18 mouse cellular contexts compared by ENCODE assay signal in the genomic region with DNA sequence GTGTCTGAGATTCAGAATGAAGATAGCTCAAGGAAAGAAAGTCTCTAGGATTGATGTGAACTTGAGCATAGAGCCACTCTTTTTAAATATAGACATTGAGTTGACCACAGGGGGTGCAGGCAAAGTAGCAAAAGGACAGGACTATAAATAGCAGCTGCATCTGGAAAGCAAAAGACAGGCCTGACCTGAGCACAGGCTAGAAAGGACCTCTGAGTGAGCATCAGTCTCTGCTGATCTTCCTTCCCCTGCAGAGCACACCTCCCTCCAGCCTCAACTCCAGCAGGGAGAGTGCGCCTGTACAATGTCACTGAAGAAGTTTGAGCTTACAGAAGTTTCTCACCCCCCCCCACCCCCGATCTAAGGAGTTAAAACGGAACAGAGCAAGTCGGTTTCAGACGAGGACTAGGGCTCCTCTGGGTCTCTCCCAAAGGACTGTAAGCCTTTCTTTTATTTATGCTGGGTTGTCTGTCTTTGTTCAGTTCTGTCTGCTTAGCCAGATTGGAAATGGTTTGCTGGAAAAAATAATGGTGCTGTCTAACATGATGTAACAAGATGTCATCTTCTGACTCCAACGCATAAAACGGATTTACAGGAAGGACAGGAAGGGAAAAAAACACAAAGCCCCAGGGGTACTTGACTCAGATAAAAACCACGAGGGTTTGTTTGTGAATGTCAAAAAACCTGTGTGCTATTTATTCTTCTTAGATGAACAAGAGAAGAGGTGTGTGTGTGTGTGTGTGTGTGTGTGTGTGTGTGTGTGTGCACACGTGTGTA. TPM values are rescaled to one million over a fixed set of nuclear protein-coding genes. Genes with fewer than 3 reads are reported as not detected.
A peak's percentile ranks its signal among the peaks of the same experiment; 100 is the strongest.
DNase-seq lines count a peak whose midpoint lies in the region; ATAC-seq lines count a peak whose summit lies in the region.
"Had no signal": no experiment of that assay in that cellular context is flagged by ENCODE, and none has a peak within 500 bp of the region (broad histone marks: within the 10 kb centered on the region; RNA-seq: fewer than 3 reads in every experiment).

No protein-coding gene starts in this region.

- no peaks in the 10 kb centered on the region for H3K9me3 ChIP-seq in heart, embryonic 12.5 days (replicated peaks)
- H3K9me3 ChIP-seq in forebrain, embryonic 14.5 days (replicated peaks; ENCODE audit: control insufficient read depth, low read length): no peaks in the 10 kb centered on the region
- H3K9me3 ChIP-seq: forebrain, embryonic 12.5 days; hindbrain, embryonic 12.5 days; limb, embryonic 10.5 days; liver, embryonic 15.5 days; neural tube, embryonic 13.5 days had no signal

- no peaks in the 10 kb centered on the region for H3K27me3 ChIP-seq in heart, embryonic 12.5 days (replicated peaks)
- H3K27me3 ChIP-seq in forebrain, embryonic 14.5 days (replicated peaks; ENCODE audit: control insufficient read depth, insufficient read depth, low read length): no peaks in the 10 kb centered on the region
- H3K27me3 ChIP-seq: forebrain, embryonic 12.5 days; hindbrain, embryonic 12.5 days; neural tube, embryonic 13.5 days had no signal

- no peak for DNase-seq in heart, postnatal 36 days
- DNase-seq in 416B (ENCODE audit: low read depth): peak; percentile 30
- DNase-seq in MN1 (ENCODE audit: low spot score): peak; percentile 56
- DNase-seq in induced T-regulatory cell, adult 2 months (ENCODE audit: low read depth): peak; percentile 35
- no peak for DNase-seq in forebrain, embryonic 14.5 days (ENCODE audit: low spot score)
- DNase-seq in lung, postnatal 25 days (ENCODE audit: low spot score): no peak
- DNase-seq: adrenal gland, postnatal 36 days; cerebellum, adult 11 months; kidney, postnatal 25 days; lung, postnatal 4 days; midbrain, embryonic 14.5 days; thymus, adult 2 months had no signal

- H3K4me3 ChIP-seq in heart, embryonic 12.5 days: no peak overlapping the region
- H3K4me3 ChIP-seq in forebrain, embryonic 14.5 days (ENCODE audit: low read depth, low read length): no peak overlapping the region
- H3K4me3 ChIP-seq: forebrain, embryonic 12.5 days; hindbrain, embryonic 12.5 days; limb, embryonic 10.5 days; liver, embryonic 15.5 days; neural tube, embryonic 13.5 days had no signal

- H3K27ac ChIP-seq in heart, embryonic 12.5 days (ENCODE audit: poor library complexity, severe bottlenecking): peak overlapping the region; percentile 73
- no peak overlapping the region for H3K27ac ChIP-seq in forebrain, embryonic 14.5 days (ENCODE audit: low read depth, low read length)
- H3K27ac ChIP-seq: forebrain, embryonic 12.5 days; hindbrain, embryonic 12.5 days; limb, embryonic 10.5 days; liver, embryonic 15.5 days; neural tube, embryonic 13.5 days had no signal

- WGBS in heart, embryonic 12.5 days: 15% methylated on average over 9 of the region's 9 CpGs
- WGBS in forebrain, embryonic 14.5 days: 72% methylated on average over 9 of the region's 9 CpGs

- 0 out of 2 replicates have a peak, but pooled peaks have one; percentile 39 for ATAC-seq in heart, embryonic 12.5 days (ENCODE audit: insufficient number of reproducible peaks, low FRiP score)
- ATAC-seq in forebrain, embryonic 14.5 days: no peak

- H3K4me1 ChIP-seq in heart, embryonic 12.5 days (replicated peaks): peaks cover 37% of the 10 kb centered on the region
- H3K4me1 ChIP-seq in forebrain, embryonic 14.5 days (ENCODE audit: control insufficient read depth, insufficient read depth, low read length): no peaks in the 10 kb centered on the region
- H3K4me1 ChIP-seq: forebrain, embryonic 12.5 days; hindbrain, embryonic 12.5 days; limb, embryonic 10.5 days; liver, embryonic 15.5 days; neural tube, embryonic 13.5 days had no signal

- H3K9ac ChIP-seq in heart, embryonic 12.5 days: peak overlapping the region; percentile 21; the same call in 1 of the 2 replicates
- no peak overlapping the region for H3K9ac ChIP-seq in forebrain, embryonic 14.5 days (ENCODE audit: low read length)
- H3K9ac ChIP-seq: forebrain, embryonic 12.5 days; hindbrain, embryonic 12.5 days; liver, embryonic 15.5 days; neural tube, embryonic 13.5 days had no signal

- no peak overlapping the region for H3K4me2 ChIP-seq in heart, embryonic 12.5 days
- H3K4me2 ChIP-seq in forebrain, embryonic 14.5 days (ENCODE audit: low read length): no peak overlapping the region
- H3K4me2 ChIP-seq: forebrain, embryonic 12.5 days; hindbrain, embryonic 12.5 days; liver, embryonic 15.5 days; neural tube, embryonic 13.5 days had no signal

- intact Hi-C loops in heart, postnatal 36 days (cut with DNase I): no loop called here

- H3K36me3 ChIP-seq in heart, embryonic 12.5 days: no peaks in the 10 kb centered on the region
- no peaks in the 10 kb centered on the region for H3K36me3 ChIP-seq in forebrain, embryonic 14.5 days (ENCODE audit: control insufficient read depth, insufficient read depth, low read length)
- H3K36me3 ChIP-seq: forebrain, embryonic 12.5 days; hindbrain, embryonic 12.5 days; limb, embryonic 10.5 days; liver, embryonic 15.5 days; neural tube, embryonic 13.5 days had no signal

RNA-seq across cellular contexts. Expression of gene Lclat1, which starts 26.2 kb away (rescaled TPM):
- polyA plus RNA-seq in heart, embryonic 12.5 days (2016; fragmentation: Nextera tagmentation; extraction: Ambion mirVana): 47.0 and 51.3 TPM in 2 replicates
- 100 to 1,000 TPM in 1 of 2 experiments, 10 to 100 TPM in 1; 91.4 to 117 TPM for total RNA-seq in heart, postnatal 36 days (2021)
- 12.2 and 15.7 TPM in 2 replicates for polyA plus RNA-seq in forebrain, embryonic 14.5 days (2014; fragmentation: Nextera tagmentation; extraction: Ambion mirVana)

Comparison
In these comparisons a context has a peak if more than half of its experiments do, and no peak if none do; other contexts are left out.
1. DNase-seq: peak in 416B (single experiment), MN1 (single experiment) and induced T-regulatory cell, adult 2 months (single experiment); none in heart, postnatal 36 days (0 of 2), forebrain, embryonic 14.5 days (single experiment) and lung, postnatal 25 days (single experiment).